Mouse (Mus musculus) hindbrain, embryonic 14.5 days (tissue): Measurements from ENCODE around the gene Gm10644. TPM values are rescaled to one million over a fixed set of nuclear protein-coding genes. Genes with fewer than 3 reads are reported as not detected.
"Not testable (repeated sequence)": the region's sequence is repeated elsewhere in the genome, so short reads cannot be mapped to it uniquely, and the experiment has no call there.

ENCODE experiments used
- ATAC-seq: fragments of 200-750 bp; cut with Nextera tagmentation; 2 replicates; pipeline ENCODE4 v1.8.0; 2017; ENCODE audit warnings: moderate number of reproducible peaks, mild to moderate bottlenecking, moderate TSS enrichment, moderate library complexity; ENCODE audit not compliant: low FRiP score
- DNase-seq: peaks from one replicate; pipeline ENCODE4 v3.0.0-alpha.2; 2015; ENCODE audit warnings: low spot score
- H3K27ac ChIP-seq: fragments of 300-500 bp; sonication (generic); 2 replicates; pipeline ENCODE4 v1.5.1; 2014; ENCODE audit warnings: mild to moderate bottlenecking, moderate library complexity
- H3K27me3 ChIP-seq: fragments of 300-500 bp; sonication (generic); 2 replicates; pipeline ENCODE4 v1.6.1; 2014; ENCODE audit warnings: mild to moderate bottlenecking, low read length, mixed read lengths; ENCODE audit not compliant: control insufficient read depth, insufficient read depth
- H3K36me3 ChIP-seq: fragments of 300-500 bp; sonication (generic); replicated peaks from 2 replicates; pipeline ENCODE4 v1.6.1; 2014; ENCODE audit not compliant: control insufficient read depth, insufficient read depth
- H3K4me1 ChIP-seq: fragments of 300-500 bp; sonication (generic); replicated peaks from 2 replicates; pipeline ENCODE4 v1.6.1; 2014; ENCODE audit warnings: antibody characterized with exemption, low read length, mixed read lengths; ENCODE audit not compliant: control insufficient read depth, insufficient read depth
- H3K4me2 ChIP-seq: fragments of 300-500 bp; sonication (generic); replicated peaks from 2 replicates; pipeline ENCODE4 v1.6.1; 2014; ENCODE audit warnings: mild to moderate bottlenecking, moderate library complexity
- H3K4me3 ChIP-seq: fragments of 300-500 bp; sonication (generic); replicated peaks from 2 replicates; pipeline ENCODE4 v1.5.1; 2014; ENCODE audit warnings: mild to moderate bottlenecking, low read length
- H3K9ac ChIP-seq: fragments of 300-500 bp; sonication (generic); 2 replicates; pipeline ENCODE4 v1.6.1; 2014
- H3K9me3 ChIP-seq: fragments of 300-500 bp; sonication (generic); 2 replicates; pipeline ENCODE4 v1.6.1; 2016; ENCODE audit warnings: low read length; ENCODE audit not compliant: control insufficient read depth
- WGBS: fragments of 180-500 bp; shearing (Covaris S2); extraction: QIAGEN DNeasy Blood & Tissue Kit; methylation state at CpG from one replicate; pipeline ENCODE4 v1.1.7; 2014; 5-methylcytosine and 5-hydroxymethylcytosine counted together
- polyA plus RNA-seq: library from polyadenylated mRNA; unstranded; fragments of >200 nt; fragmentation: Nextera tagmentation; extraction: Ambion mirVana; gene quantifications from 2 replicates; pipeline ENCODE4 v1.2.1, GENCODE M21; 2014

Gm10644 gene
- polyA plus RNA-seq, 1 experiment from 2014 or later = 1.1 TPM

DNA sequence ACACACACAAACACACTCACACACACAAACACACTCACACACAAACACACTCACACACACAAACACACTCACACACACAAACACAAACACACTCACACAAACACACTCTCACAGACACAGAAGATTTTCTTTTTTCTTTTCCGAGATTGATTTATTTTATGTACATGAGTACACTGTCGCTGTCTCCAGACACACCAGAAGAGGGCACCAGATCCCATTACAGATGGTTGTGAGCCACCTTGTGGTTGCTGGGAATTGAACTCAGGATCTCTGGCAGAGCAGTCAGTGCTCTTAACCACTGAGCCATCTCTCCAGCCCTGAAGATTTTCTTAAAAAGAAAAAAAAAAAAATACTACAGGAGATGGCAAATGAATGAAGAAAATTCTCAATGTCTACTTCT is 28.2 kb upstream of the Gm10644 start:
- not testable (repeated sequence) for H3K27ac ChIP-seq, ATAC-seq, H3K27me3 ChIP-seq, H3K4me1 ChIP-seq, H3K4me3 ChIP-seq, H3K9ac ChIP-seq, H3K9me3 ChIP-seq, H3K4me2 ChIP-seq, DNase-seq
- peaks cover 76% of the 10 kb centered on the region for H3K36me3 ChIP-seq
- WGBS = 96% methylated on average over 2 of the region's 2 CpGs

DNA sequence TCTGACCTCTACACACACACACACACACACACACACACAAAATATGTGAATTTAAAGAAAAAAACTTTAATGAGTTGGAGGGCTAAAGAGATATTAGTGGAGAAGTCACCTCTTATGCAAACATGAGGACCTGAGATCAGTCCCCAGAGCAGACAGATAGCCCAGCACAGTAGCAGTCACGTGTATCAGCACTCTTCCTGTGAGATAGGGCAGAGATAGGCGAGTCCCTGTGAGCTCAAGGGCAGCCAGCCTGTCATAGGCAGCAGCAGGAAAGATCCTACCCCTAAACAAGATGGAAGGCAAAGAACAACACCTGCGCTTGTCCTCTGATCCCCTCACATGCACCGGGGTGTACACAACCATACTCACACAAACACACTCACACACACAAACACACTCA is 27.4 kb upstream of the Gm10644 start:
- H3K9ac ChIP-seq = no peak overlapping the region
- no peak for DNase-seq
- H3K4me3 ChIP-seq = no peak overlapping the region
- H3K4me2 ChIP-seq = no peak overlapping the region
- no peaks in the 10 kb centered on the region for H3K9me3 ChIP-seq
- H3K27me3 ChIP-seq = no peaks in the 10 kb centered on the region
- peaks cover 6% of the 10 kb centered on the region; the same call in 1 of the 2 replicates for H3K4me1 ChIP-seq
- no peak for ATAC-seq
- H3K27ac ChIP-seq = no peak overlapping the region
- peaks cover 73% of the 10 kb centered on the region for H3K36me3 ChIP-seq
- 89% methylated on average over 4 of the region's 4 CpGs for WGBS

DNA sequence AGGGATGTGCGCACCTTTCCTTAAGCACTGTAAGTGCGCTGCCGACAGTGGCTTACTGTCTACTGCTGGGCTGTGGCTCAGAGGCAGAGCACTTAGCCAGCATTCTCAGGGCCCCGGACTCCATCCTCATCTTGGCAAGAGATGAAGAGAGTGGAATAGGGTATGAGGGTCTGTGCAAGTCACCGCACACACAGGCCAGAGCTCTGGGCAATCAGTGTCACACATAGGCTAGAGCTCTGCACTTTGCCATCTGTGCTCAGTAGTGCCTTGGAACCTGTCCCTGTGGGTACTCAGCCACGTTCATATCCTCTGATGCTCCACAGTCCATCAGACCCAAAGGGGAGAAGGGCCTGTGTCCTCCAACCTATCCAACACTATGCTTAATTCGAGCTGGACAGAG is 26.5 kb upstream of the Gm10644 start:
- H3K9me3 ChIP-seq = no peaks in the 10 kb centered on the region
- no peak overlapping the region for H3K4me3 ChIP-seq
- H3K4me2 ChIP-seq = no peak overlapping the region
- H3K9ac ChIP-seq = no peak overlapping the region
- WGBS = 97% methylated on average over 7 of the region's 7 CpGs
- peaks cover 15% of the 10 kb centered on the region; the same call in 1 of the 2 replicates for H3K4me1 ChIP-seq
- no peak overlapping the region for H3K27ac ChIP-seq
- H3K27me3 ChIP-seq = no peaks in the 10 kb centered on the region
- ATAC-seq (no peak), DNase-seq (no peak)
- peaks cover 64% of the 10 kb centered on the region for H3K36me3 ChIP-seq

DNA sequence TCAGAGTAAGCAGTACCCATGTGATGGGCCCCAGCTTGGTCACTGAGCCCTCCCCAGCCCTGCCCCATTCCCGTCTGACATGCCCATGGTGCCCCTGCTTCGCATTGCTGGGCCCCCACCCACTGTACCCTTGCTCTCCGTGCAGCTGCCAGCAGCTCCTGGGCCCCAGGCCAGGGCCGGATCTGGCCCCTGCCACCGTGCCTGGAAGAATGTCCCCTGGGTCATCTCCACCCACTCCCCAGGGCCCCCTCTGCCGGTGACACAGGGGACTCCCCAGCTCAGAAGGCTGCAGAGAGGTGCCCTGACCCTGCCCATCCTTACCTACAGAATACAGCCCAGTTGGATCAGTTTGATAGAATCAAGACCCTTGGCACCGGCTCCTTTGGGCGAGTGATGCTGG is 25.8 kb upstream of the Gm10644 start:
- H3K4me2 ChIP-seq = no peak overlapping the region
- WGBS = 87% methylated on average over 8 of the region's 8 CpGs
- H3K9me3 ChIP-seq = no peaks in the 10 kb centered on the region
- H3K4me3 ChIP-seq = no peak overlapping the region
- H3K9ac ChIP-seq = no peak overlapping the region
- H3K27ac ChIP-seq = no peak overlapping the region
- peaks cover 15% of the 10 kb centered on the region; the same call in 1 of the 2 replicates for H3K4me1 ChIP-seq
- ATAC-seq (no peak), DNase-seq (no peak)
- peaks cover 57% of the 10 kb centered on the region for H3K36me3 ChIP-seq
- no peaks in the 10 kb centered on the region for H3K27me3 ChIP-seq

DNA sequence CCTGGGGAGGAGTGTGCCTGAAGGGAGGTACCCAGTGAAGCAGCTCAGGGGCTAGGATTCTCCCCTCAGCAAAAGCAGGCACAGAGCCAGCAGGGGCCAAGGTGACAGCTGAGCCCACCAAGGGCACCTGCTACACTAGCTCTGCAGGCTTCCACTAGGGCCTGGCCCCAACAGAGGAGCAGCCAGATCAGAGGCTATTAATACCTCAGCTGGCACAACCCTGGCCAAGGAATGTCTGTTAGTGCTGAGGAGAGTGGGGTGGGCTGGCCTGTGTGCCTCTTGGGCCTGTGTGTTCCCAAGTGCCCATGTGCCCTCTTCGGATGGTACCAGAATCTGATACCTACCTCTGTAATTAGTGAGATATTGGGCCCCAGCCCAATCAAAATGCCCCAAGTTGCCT is 25.2 kb upstream of the Gm10644 start:
- WGBS = 67% methylated on average over 1 of the region's 1 CpGs
- H3K9me3 ChIP-seq = no peaks in the 10 kb centered on the region
- peaks cover 15% of the 10 kb centered on the region; the same call in 1 of the 2 replicates for H3K4me1 ChIP-seq
- no peak overlapping the region for H3K4me3 ChIP-seq
- peaks cover 52% of the 10 kb centered on the region for H3K36me3 ChIP-seq
- DNase-seq (no peak), ATAC-seq (no peak)
- H3K27me3 ChIP-seq = no peaks in the 10 kb centered on the region
- no peak overlapping the region for H3K4me2 ChIP-seq
- H3K27ac ChIP-seq = no peak overlapping the region
- no peak overlapping the region for H3K9ac ChIP-seq

DNA sequence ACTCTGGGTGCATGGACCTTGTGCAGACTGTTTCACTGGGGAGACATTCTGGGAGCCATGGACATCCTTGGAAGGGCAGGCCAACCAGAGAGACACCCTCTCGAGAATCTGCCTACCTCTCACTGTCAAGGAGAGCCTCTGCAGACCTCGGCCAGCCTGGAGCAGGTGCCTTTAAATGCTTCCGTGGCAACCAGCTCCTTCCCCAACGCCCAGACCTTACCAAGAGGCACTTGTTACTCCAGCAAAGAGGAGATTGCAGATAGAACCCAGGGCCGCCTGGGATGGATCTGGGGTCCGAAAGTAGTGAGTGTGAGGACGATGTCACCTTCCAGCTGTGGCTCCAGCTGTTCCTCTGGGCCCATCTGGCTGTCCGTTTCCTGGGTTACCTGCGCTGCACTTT is 23.2 kb upstream of the Gm10644 start:
- no peaks in the 10 kb centered on the region for H3K27me3 ChIP-seq
- H3K27ac ChIP-seq = no peak overlapping the region
- no peak overlapping the region for H3K9ac ChIP-seq
- H3K4me1 ChIP-seq = peaks cover 27% of the 10 kb centered on the region
- H3K9me3 ChIP-seq = no peaks in the 10 kb centered on the region
- DNase-seq (no peak), ATAC-seq (no peak)
- peaks cover 33% of the 10 kb centered on the region for H3K36me3 ChIP-seq
- H3K4me2 ChIP-seq = no peak overlapping the region
- WGBS = 73% methylated on average over 9 of the region's 9 CpGs
- no peak overlapping the region for H3K4me3 ChIP-seq

DNA sequence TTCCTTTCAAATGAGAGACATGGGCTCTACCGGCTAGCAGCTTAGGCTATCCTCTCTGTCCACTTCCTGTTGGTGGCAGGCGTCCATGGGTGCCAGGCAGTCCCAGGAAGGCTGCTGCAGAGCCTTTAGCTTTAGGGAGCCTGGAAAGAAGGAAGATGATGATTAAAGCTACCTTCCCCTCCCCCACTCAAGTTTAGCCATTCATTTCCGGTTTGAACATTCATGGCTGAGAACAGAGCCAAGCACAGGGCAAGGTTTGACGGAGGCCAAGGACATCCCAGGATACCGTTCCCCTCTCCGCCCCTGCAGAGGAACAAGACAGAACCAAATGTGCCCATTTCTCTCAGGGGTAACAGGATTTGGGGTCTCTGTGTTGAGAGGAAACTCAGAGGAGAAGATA is 22.6 kb upstream of the Gm10644 start:
- H3K9ac ChIP-seq = no peak overlapping the region
- no peak for DNase-seq
- no peak overlapping the region for H3K4me2 ChIP-seq
- no peak overlapping the region for H3K27ac ChIP-seq
- peaks cover 28% of the 10 kb centered on the region for H3K36me3 ChIP-seq
- peaks cover 27% of the 10 kb centered on the region for H3K4me1 ChIP-seq
- WGBS = 66% methylated on average over 6 of the region's 6 CpGs
- ATAC-seq = no peak
- H3K27me3 ChIP-seq = no peaks in the 10 kb centered on the region
- no peak overlapping the region for H3K4me3 ChIP-seq
- no peaks in the 10 kb centered on the region for H3K9me3 ChIP-seq

DNA sequence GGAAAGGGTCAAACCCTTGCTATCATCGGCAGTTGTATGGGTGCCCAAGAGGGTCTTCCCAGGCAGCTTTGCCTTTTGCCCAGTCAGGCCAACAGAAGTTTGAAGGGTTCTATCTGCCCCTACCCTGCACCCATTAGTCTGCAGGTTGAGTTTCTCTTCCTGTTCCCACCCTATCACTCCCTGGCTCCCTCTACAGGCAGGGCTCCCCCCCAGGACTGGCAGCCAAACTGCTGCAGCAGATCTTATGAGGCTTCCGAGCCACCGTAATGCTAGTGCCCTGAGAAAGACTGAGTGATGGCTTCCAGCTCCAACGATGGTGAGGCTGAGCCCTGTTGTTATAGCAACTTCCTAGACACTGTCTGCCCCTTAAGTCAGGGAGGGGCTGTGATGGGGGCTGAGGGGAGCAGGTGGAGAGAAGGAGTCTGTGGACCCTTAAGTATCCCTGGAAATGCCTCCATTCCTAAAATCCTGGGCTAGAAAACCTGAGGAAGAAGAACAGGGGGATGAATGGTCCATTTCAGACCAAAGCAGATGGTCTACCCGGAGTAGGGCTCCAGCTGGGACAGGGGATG is 21.9 kb upstream of the Gm10644 start:
- Histone ChIP-seq H3K4me2 (no peak overlapping the region), H3K4me1 (peaks cover 29% of the 10 kb centered on the region), H3K27me3 (no peaks in the 10 kb centered on the region), H3K9me3 (no peaks in the 10 kb centered on the region), H3K4me3 (no peak overlapping the region), H3K27ac (no peak overlapping the region), H3K36me3 (peaks cover 20% of the 10 kb centered on the region), H3K9ac (no peak overlapping the region)
- no peak for ATAC-seq
- WGBS = 85% methylated on average over 5 of the region's 5 CpGs
- DNase-seq = no peak

DNA sequence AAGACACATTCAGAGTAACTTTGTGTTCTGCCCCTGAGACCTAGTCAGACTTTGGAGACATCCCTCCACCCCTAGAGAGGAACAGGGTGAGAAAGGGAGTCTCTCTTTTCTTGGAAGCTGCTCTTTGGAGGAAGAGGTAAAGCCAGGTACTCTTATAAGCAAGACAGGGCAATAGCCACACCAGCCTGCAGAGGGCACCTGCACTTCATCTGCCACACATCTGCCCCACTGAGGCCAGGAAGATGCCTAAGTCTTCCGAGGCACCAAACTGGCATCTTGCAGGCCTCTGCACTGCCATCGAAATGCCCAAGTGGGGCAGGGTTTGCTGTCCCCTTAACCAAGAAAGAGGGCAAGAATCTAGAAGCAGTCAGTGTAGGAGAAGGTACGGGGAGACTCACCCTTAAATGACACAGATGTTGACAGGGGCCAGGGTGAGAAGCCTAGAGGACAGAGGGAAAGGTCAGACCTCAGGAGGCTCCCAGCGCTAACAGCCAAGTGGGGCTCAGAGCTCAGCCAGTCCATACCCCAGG is 21.2 kb upstream of the Gm10644 start:
- H3K27ac ChIP-seq = no peak overlapping the region
- no peak overlapping the region for H3K9ac ChIP-seq
- WGBS = 87% methylated on average over 4 of the region's 4 CpGs
- H3K4me3 ChIP-seq = no peak overlapping the region
- peaks cover 32% of the 10 kb centered on the region for H3K4me1 ChIP-seq
- H3K9me3 ChIP-seq = no peaks in the 10 kb centered on the region
- H3K36me3 ChIP-seq = peaks cover 13% of the 10 kb centered on the region
- no peak overlapping the region for H3K4me2 ChIP-seq
- ATAC-seq (no peak), DNase-seq (no peak)
- H3K27me3 ChIP-seq = no peaks in the 10 kb centered on the region

DNA sequence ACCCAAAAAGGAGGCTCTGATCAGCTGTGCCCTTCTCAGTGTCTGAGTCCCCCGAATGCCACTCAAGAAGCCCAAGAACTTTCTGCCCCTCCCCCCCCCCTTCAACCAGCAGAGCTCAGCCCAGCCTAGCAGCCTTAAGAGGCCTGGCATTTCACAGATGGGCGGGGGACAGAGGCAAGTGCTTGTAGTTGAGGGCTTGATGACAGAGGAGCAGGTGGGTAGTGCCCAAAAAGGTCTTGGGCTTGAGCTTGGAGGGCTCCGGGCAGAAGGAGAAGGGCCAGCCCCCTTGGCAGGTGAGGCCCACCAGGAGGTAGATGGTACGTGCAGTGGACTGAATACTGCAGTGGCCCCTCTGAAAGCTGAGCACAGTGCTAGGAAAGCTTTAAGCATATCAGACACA is 19.5 kb upstream of the Gm10644 start:
- peaks cover 4% of the 10 kb centered on the region; the same call in 1 of the 2 replicates for H3K36me3 ChIP-seq
- H3K27ac ChIP-seq = no peak overlapping the region
- H3K9me3 ChIP-seq = no peaks in the 10 kb centered on the region
- ATAC-seq (no peak), DNase-seq (no peak)
- H3K27me3 ChIP-seq = no peaks in the 10 kb centered on the region
- WGBS = 75% methylated on average over 4 of the region's 4 CpGs
- 0 out of 2 replicates have a peak overlapping the region, but pooled peaks have one; percentile 96 for H3K4me3 ChIP-seq
- peaks cover 32% of the 10 kb centered on the region for H3K4me1 ChIP-seq
- H3K4me2 ChIP-seq = peak overlapping the region; percentile 96
- H3K9ac ChIP-seq = 0 out of 2 replicates have a peak overlapping the region, but pooled peaks have one; percentile 92
